Mouse (Mus musculus) kidney, postnatal 0 days (tissue): ENCODE measurements around the gene Hist1h1c. TPM values are rescaled to one million over a fixed set of nuclear protein-coding genes. Genes with fewer than 3 reads are reported as not detected.

ENCODE experiments used
- ATAC-seq: fragments of 200-750 bp; cut with Nextera tagmentation; replicated peaks from 2 replicates; pipeline ENCODE4 v1.8.0; 2017; ENCODE audit warnings: low read depth, moderate number of reproducible peaks, moderate TSS enrichment, moderate library complexity; ENCODE audit not compliant: low FRiP score
- DNase-seq: peaks from one replicate; pipeline ENCODE4 v3.0.0-alpha.2; 2016; ENCODE audit warnings: low spot score
- H3K27ac ChIP-seq: fragments of 300-500 bp; sonication (generic); 2 replicates; pipeline ENCODE4 v1.5.1; 2014; ENCODE audit warnings: mild to moderate bottlenecking
- H3K27me3 ChIP-seq: fragments of 300-500 bp; sonication (generic); 2 replicates; pipeline ENCODE4 v1.6.1; 2014; ENCODE audit warnings: low read length, mixed read lengths; ENCODE audit not compliant: insufficient read depth
- H3K36me3 ChIP-seq: fragments of 300-500 bp; sonication (generic); 2 replicates; pipeline ENCODE4 v1.6.1; 2014; ENCODE audit warnings: low read length, mixed read lengths; ENCODE audit not compliant: insufficient read depth
- H3K4me1 ChIP-seq: fragments of 300-500 bp; sonication (generic); replicated peaks from 2 replicates; pipeline ENCODE4 v1.6.1; 2014; ENCODE audit warnings: antibody characterized with exemption, low read length, mixed read lengths; ENCODE audit not compliant: insufficient read depth
- H3K4me2 ChIP-seq: fragments of 300-500 bp; sonication (generic); 2 replicates; pipeline ENCODE4 v1.6.1; 2014; ENCODE audit warnings: mild to moderate bottlenecking, low read length, moderate library complexity, mixed read lengths
- H3K4me3 ChIP-seq: fragments of 300-500 bp; sonication (generic); replicated peaks from 2 replicates; pipeline ENCODE4 v1.5.1; 2014; ENCODE audit warnings: low read depth, low read length
- H3K9ac ChIP-seq: fragments of 300-500 bp; sonication (generic); 2 replicates; pipeline ENCODE4 v1.6.1; 2014; ENCODE audit warnings: low read depth, low read length
- H3K9me3 ChIP-seq: fragments of 300-500 bp; sonication (generic); replicated peaks from 2 replicates; pipeline ENCODE4 v1.6.1; 2016; ENCODE audit warnings: low read length, inconsistent platforms, mixed read lengths
- CTCF ChIP-seq: IDR thresholded peaks from 2 replicates; pipeline ENCODE4 v1.5.1; 2016; ENCODE audit warnings: antibody characterized with exemption, low read depth, mild to moderate bottlenecking, moderate library complexity
- WGBS: fragments of 180-500 bp; shearing (Covaris S2); extraction: QIAGEN DNeasy Blood & Tissue Kit; methylation state at CpG from one replicate; pipeline ENCODE4 v1.1.7; 2014; 5-methylcytosine and 5-hydroxymethylcytosine counted together
- polyA plus RNA-seq: library from polyadenylated mRNA; unstranded; fragments of >200 nt; fragmentation: Nextera tagmentation; extraction: Ambion mirVana; gene quantifications from 2 replicates; pipeline ENCODE4 v1.2.1, GENCODE M21; 2015

The Hist1h1c gene
- polyA plus RNA-seq, 1 experiment from 2014 or later, result 41.0 TPM

GRCm38 (mm10) chr13:23739069-23739921 is 687 bp downstream of the Hist1h1c start:
- TF ChIP-seq CTCF, result no peak
- Histone ChIP-seq H3K4me1 (no peaks in the 10 kb centered on the region), H3K27ac (peak overlapping the region; percentile 99), H3K9ac (peak overlapping the region; percentile 92), H3K4me3 (peak overlapping the region; percentile 68), H3K27me3 (no peaks in the 10 kb centered on the region), H3K4me2 (peak overlapping the region; percentile 90), H3K9me3 (no peaks in the 10 kb centered on the region), H3K36me3 (no peaks in the 10 kb centered on the region)
- 0% methylated on average over 39 of the region's 39 CpGs for WGBS
- ATAC-seq, result peak; percentile 86
- DNase-seq, result peak; percentile 99

GRCm38 (mm10) chr13:23739922-23740252 is 1.3 kb downstream of the Hist1h1c start:
- Histone ChIP-seq H3K9ac (peak overlapping the region; percentile 92), H3K4me2 (peak overlapping the region; percentile 90), H3K27me3 (no peaks in the 10 kb centered on the region), H3K9me3 (no peaks in the 10 kb centered on the region), H3K4me1 (no peaks in the 10 kb centered on the region), H3K27ac (peak overlapping the region; percentile 99), H3K4me3 (peak overlapping the region; percentile 68), H3K36me3 (no peaks in the 10 kb centered on the region)
- TF ChIP-seq CTCF, result no peak
- WGBS, result 1% methylated on average over 14 of the region's 14 CpGs
- no peak for DNase-seq
- no peak; the same call in 1 of the 2 replicates for ATAC-seq

GRCm38 (mm10) chr13:23740256-23740840 is 1.7 kb downstream of the Hist1h1c start:
- peak overlapping the region; percentile 90 for H3K4me2 ChIP-seq
- 22% methylated on average over 13 of the region's 13 CpGs for WGBS
- peak overlapping the region; percentile 99 for H3K27ac ChIP-seq
- no peaks in the 10 kb centered on the region for H3K4me1 ChIP-seq
- no peak for DNase-seq
- no peak for TF ChIP-seq CTCF
- ATAC-seq, result no peak
- H3K36me3 ChIP-seq, result no peaks in the 10 kb centered on the region
- no peaks in the 10 kb centered on the region for H3K9me3 ChIP-seq
- peak overlapping the region; percentile 92 for H3K9ac ChIP-seq
- H3K4me3 ChIP-seq, result peak overlapping the region; percentile 68
- no peaks in the 10 kb centered on the region for H3K27me3 ChIP-seq

- peak overlapping the region; percentile 90 for H3K4me2 ChIP-seq
- H3K9ac ChIP-seq, result no peak overlapping the region
- TF ChIP-seq CTCF, result no peak
- no peak overlapping the region for H3K4me3 ChIP-seq
- H3K9me3 ChIP-seq, result no peaks in the 10 kb centered on the region
- H3K27me3 ChIP-seq, result no peaks in the 10 kb centered on the region
- no peak for DNase-seq
- no peaks in the 10 kb centered on the region for H3K4me1 ChIP-seq
- ATAC-seq, result no peak
- no peak overlapping the region for H3K27ac ChIP-seq
- WGBS, result 49% methylated on average over 5 of the region's 5 CpGs
- H3K36me3 ChIP-seq, result no peaks in the 10 kb centered on the region
Observed at GRCm38 (mm10) chr13:23740910-23741309, 2.3 kb downstream of the Hist1h1c start.

GRCm38 (mm10) chr13:23742007-23742406 is 3.4 kb downstream of the Hist1h1c start:
- no peak for TF ChIP-seq CTCF
- Histone ChIP-seq H3K27me3 (no peaks in the 10 kb centered on the region), H3K27ac (no peak overlapping the region)

GRCm38 (mm10) chr13:23743215-23743614 is 4.6 kb downstream of the Hist1h1c start:
- 83% methylated on average over 5 of the region's 5 CpGs for WGBS
- peaks cover 10% of the 10 kb centered on the region for H3K4me1 ChIP-seq
- no peak for DNase-seq
- H3K9me3 ChIP-seq, result no peaks in the 10 kb centered on the region
- no peak overlapping the region for H3K9ac ChIP-seq
- TF ChIP-seq CTCF, result no peak
- ATAC-seq, result no peak
- no peak overlapping the region for H3K4me3 ChIP-seq
- H3K4me2 ChIP-seq, result no peak overlapping the region
- H3K27me3 ChIP-seq, result no peaks in the 10 kb centered on the region
- H3K27ac ChIP-seq, result no peak overlapping the region
- no peaks in the 10 kb centered on the region for H3K36me3 ChIP-seq

More at GRCm38 (mm10) chr13:23742007-23742406, 3.4 kb downstream of the Hist1h1c start:
- H3K9ac ChIP-seq, result no peak overlapping the region
- H3K4me1 ChIP-seq, result no peaks in the 10 kb centered on the region
- H3K4me3 ChIP-seq, result no peak overlapping the region
- H3K36me3 ChIP-seq, result no peaks in the 10 kb centered on the region
- ATAC-seq, result no peak
- no peak for DNase-seq
- no peak overlapping the region for H3K4me2 ChIP-seq
- no peaks in the 10 kb centered on the region for H3K9me3 ChIP-seq
